Mouse (Mus musculus) left cerebral cortex, adult 9 months (tissue): ENCODE measurements around the gene Tra2a.

Source experiments
- DNase-seq, 2 experiments: peaks; one replicate each; pipeline ENCODE4 v3.0.0; 2022; ENCODE audit warnings: low spot score in 2 of 2

Gene Tra2a

GRCm38 (mm10) chr6:49212141-49212540 lies 51.7 kb downstream of the Tra2a start:
- no peak for DNase-seq

- no peak for DNase-seq
These were observed 52.2 kb downstream of the Tra2a start for GRCm38 (mm10) chr6:49211596-49211995.

- DNase-seq = no peak
These were observed 53.7 kb downstream of the Tra2a start for GRCm38 (mm10) chr6:49209881-49210854.

GRCm38 (mm10) chr6:49208935-49209334 lies 54.9 kb downstream of the Tra2a start:
- no peak for DNase-seq

- DNase-seq = no peak
These were observed 55.4 kb downstream of the Tra2a start for GRCm38 (mm10) chr6:49208297-49208930.

- DNase-seq = no peak
These were observed 57.4 kb downstream of the Tra2a start for GRCm38 (mm10) chr6:49206416-49206815.

GRCm38 (mm10) chr6:49195188-49195587 lies 68.6 kb downstream of the Tra2a start:
- no peak for DNase-seq

- DNase-seq = no peak
These were observed 69.3 kb downstream of the Tra2a start for GRCm38 (mm10) chr6:49194536-49194935.
